Comparison of ENCODE assay signal across 32 mouse cellular contexts in genomic region chr15:67954216-67954615, GRCm38 (mm10).
"Had no signal": no experiment of that assay in that cellular context is flagged by ENCODE, and none has a peak within 500 bp of the region (broad histone marks: within the 10 kb centered on the region; RNA-seq: fewer than 3 reads in every experiment).

No protein-coding gene starts in this region.

- H3K36me3 ChIP-seq: limb, embryonic 10.5 days; limb, embryonic 12.5 days; limb, embryonic 13.5 days; limb, embryonic 15.5 days; liver, embryonic 12.5 days; liver, embryonic 13.5 days; liver, embryonic 15.5 days; lung, embryonic 15.5 days; midbrain, embryonic 10.5 days; midbrain, embryonic 12.5 days; midbrain, embryonic 13.5 days; midbrain, embryonic 15.5 days; neural tube, embryonic 12.5 days had no signal

- DNase-seq: left cerebral cortex, postnatal 4 days; liver; liver, embryonic 13.5 days; liver, postnatal 0 days; lung, adult 18-20 months; lung, adult 2 months; lung, embryonic 14.5 days; lung, postnatal 10 days; lung, postnatal 14 days; lung, postnatal 36 days; lung, postnatal 4 days; midbrain, embryonic 14.5 days had no signal

- H3K27ac ChIP-seq: limb, embryonic 10.5 days; limb, embryonic 12.5 days; limb, embryonic 13.5 days; limb, embryonic 15.5 days; liver, embryonic 12.5 days; liver, embryonic 13.5 days; liver, embryonic 14.5 days; liver, embryonic 15.5 days; lung, embryonic 15.5 days; macrophage; midbrain, embryonic 10.5 days; midbrain, embryonic 12.5 days; midbrain, embryonic 13.5 days; midbrain, embryonic 15.5 days; neural tube, embryonic 12.5 days had no signal

- H3K4me2 ChIP-seq: limb, embryonic 12.5 days; limb, embryonic 13.5 days; limb, embryonic 15.5 days; liver, embryonic 11.5 days; liver, embryonic 12.5 days; liver, embryonic 13.5 days; liver, embryonic 15.5 days; lung, embryonic 14.5 days; lung, embryonic 15.5 days; midbrain, embryonic 11.5 days; midbrain, embryonic 12.5 days; midbrain, embryonic 13.5 days; midbrain, embryonic 15.5 days; neural tube, embryonic 12.5 days had no signal

- ATAC-seq: liver, embryonic 12.5 days; liver, postnatal 0 days; lung, postnatal 0 days; midbrain, embryonic 13.5 days; midbrain, embryonic 15.5 days; midbrain, embryonic 16.5 days had no signal

- H3K9ac ChIP-seq: limb, embryonic 12.5 days; limb, embryonic 13.5 days; limb, embryonic 15.5 days; liver, embryonic 12.5 days; liver, embryonic 13.5 days; liver, embryonic 14.5 days; liver, embryonic 15.5 days; liver, postnatal 0 days; lung, embryonic 14.5 days; lung, embryonic 15.5 days; midbrain, embryonic 12.5 days; midbrain, embryonic 13.5 days; midbrain, embryonic 15.5 days; neural tube, embryonic 12.5 days had no signal

- H3K4me3 ChIP-seq: limb, embryonic 10.5 days; limb, embryonic 12.5 days; limb, embryonic 13.5 days; limb, embryonic 15.5 days; liver, embryonic 12.5 days; liver, embryonic 13.5 days; liver, embryonic 15.5 days; lung, embryonic 15.5 days; megakaryocyte, embryonic 14.5 days; midbrain, embryonic 10.5 days; midbrain, embryonic 12.5 days; midbrain, embryonic 13.5 days; midbrain, embryonic 15.5 days; myocyte; neural tube, embryonic 12.5 days had no signal

- H3K9me3 ChIP-seq: limb, embryonic 10.5 days; limb, embryonic 12.5 days; limb, embryonic 13.5 days; limb, embryonic 15.5 days; liver, embryonic 12.5 days; liver, embryonic 13.5 days; liver, embryonic 15.5 days; lung, embryonic 15.5 days; megakaryocyte, embryonic 14.5 days; midbrain, embryonic 10.5 days; midbrain, embryonic 12.5 days; midbrain, embryonic 13.5 days; midbrain, embryonic 15.5 days; neural tube, embryonic 12.5 days had no signal

- H3K4me1 ChIP-seq: limb, embryonic 10.5 days; limb, embryonic 12.5 days; limb, embryonic 13.5 days; limb, embryonic 15.5 days; liver, embryonic 12.5 days; liver, embryonic 13.5 days; liver, embryonic 15.5 days; lung, embryonic 15.5 days; megakaryocyte, embryonic 14.5 days; midbrain, embryonic 10.5 days; midbrain, embryonic 12.5 days; midbrain, embryonic 13.5 days; midbrain, embryonic 15.5 days; neural tube, embryonic 12.5 days had no signal

- H3K27me3 ChIP-seq: limb, embryonic 12.5 days; limb, embryonic 13.5 days; limb, embryonic 15.5 days; liver, embryonic 12.5 days; liver, embryonic 13.5 days; liver, embryonic 15.5 days; lung, embryonic 15.5 days; megakaryocyte, embryonic 14.5 days; midbrain, embryonic 12.5 days; midbrain, embryonic 13.5 days; midbrain, embryonic 15.5 days; neural tube, embryonic 12.5 days had no signal
